35 mouse cellular contexts compared by ENCODE assay signal in the genomic region with DNA sequence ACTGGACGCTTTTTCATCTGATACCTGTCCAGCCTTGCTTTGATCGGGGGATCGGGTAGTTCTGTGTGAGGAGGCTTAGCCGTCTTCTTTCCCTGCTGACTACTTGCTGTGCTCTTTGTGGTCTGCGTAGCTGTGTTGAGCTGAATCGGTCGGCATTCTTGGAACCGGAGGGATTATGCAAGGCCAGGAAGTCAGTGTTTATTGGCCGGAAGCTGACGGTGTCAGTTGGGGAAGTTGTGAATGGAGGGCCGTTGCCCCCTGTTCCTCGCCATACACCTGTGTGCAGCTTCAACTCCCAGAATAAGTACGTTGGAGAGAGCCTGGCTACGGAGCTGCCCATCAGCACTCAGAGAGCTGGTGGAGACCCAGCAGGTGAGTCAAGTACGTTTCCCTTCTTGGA. TPM values are rescaled to one million over a fixed set of nuclear protein-coding genes. Genes with fewer than 3 reads are reported as not detected.
DNase-seq lines count a peak whose midpoint lies in the region; ATAC-seq lines count a peak whose summit lies in the region.
"Had no signal": no experiment of that assay in that cellular context is flagged by ENCODE, and none has a peak within 500 bp of the region (broad histone marks: within the 10 kb centered on the region; RNA-seq: fewer than 3 reads in every experiment).

No protein-coding gene starts in this region.

- H3K27me3 ChIP-seq in megakaryocyte, embryonic 14.5 days (replicated peaks), result no peaks in the 10 kb centered on the region
- H3K27me3 ChIP-seq: CH12.LX; embryonic facial prominence, embryonic 13.5 days; forebrain, embryonic 12.5 days; forebrain, embryonic 15.5 days; heart, embryonic 12.5 days; heart, embryonic 15.5 days; hindbrain, embryonic 12.5 days; hindbrain, embryonic 15.5 days; intestine, embryonic 15.5 days had no signal

- intact Hi-C loops in heart, postnatal 25 days (cut with DNase I), result no loop called here

- H3K4me3 ChIP-seq in megakaryocyte, embryonic 14.5 days (replicated peaks), result peak overlapping the region; percentile 1
- H3K4me3 ChIP-seq: embryonic facial prominence, embryonic 10.5 days; embryonic facial prominence, embryonic 13.5 days; erythroblast, embryonic 14.5 days; forebrain, embryonic 12.5 days; forebrain, embryonic 15.5 days; heart, embryonic 12.5 days; heart, embryonic 15.5 days; hindbrain, embryonic 12.5 days; hindbrain, embryonic 15.5 days; intestine, embryonic 15.5 days had no signal

- peaks cover 88% of the 10 kb centered on the region for H3K36me3 ChIP-seq in megakaryocyte, embryonic 14.5 days (replicated peaks; ENCODE audit: low read length)

- H3K9me3 ChIP-seq in megakaryocyte, embryonic 14.5 days, result no peaks in the 10 kb centered on the region
- H3K9me3 ChIP-seq: embryonic facial prominence, embryonic 10.5 days; embryonic facial prominence, embryonic 13.5 days; forebrain, embryonic 12.5 days; forebrain, embryonic 15.5 days; G1E; heart, embryonic 12.5 days; heart, embryonic 15.5 days; hindbrain, embryonic 12.5 days; hindbrain, embryonic 15.5 days; intestine, embryonic 15.5 days had no signal

- H3K4me1 ChIP-seq in megakaryocyte, embryonic 14.5 days, result peaks cover 85% of the 10 kb centered on the region
- H3K4me1 ChIP-seq: embryonic facial prominence, embryonic 10.5 days; embryonic facial prominence, embryonic 13.5 days; forebrain, embryonic 12.5 days; forebrain, embryonic 15.5 days; heart, embryonic 12.5 days; heart, embryonic 15.5 days; hindbrain, embryonic 12.5 days; hindbrain, embryonic 15.5 days; intestine, embryonic 15.5 days had no signal

- peak; percentile 68 for DNase-seq in heart, adult 11 months
- DNase-seq in heart, postnatal 25 days (ENCODE audit: low spot score), result no peak
- DNase-seq in 416B (ENCODE audit: low read depth), result peak; percentile 22
- no peak for DNase-seq in adrenal gland, adult (ENCODE audit: inconsistent age in 2 of 2, low spot score in 1 of 2)
- no peak for DNase-seq in frontal cortex, postnatal 14 days (ENCODE audit: low spot score in 2 of 2)
- no peak for DNase-seq in urinary bladder, postnatal 4 days (ENCODE audit: low spot score in 2 of 2)
- DNase-seq: adrenal gland, adult 2 months; adrenal gland, postnatal 14 days; B cell, adult 2 months; cerebellum, adult 11 months; cerebellum, adult 2 months; cerebellum, adult 9-11 months; cerebellum, postnatal 25 days; embryo, embryonic 11 days; gastrocnemius, postnatal 10 days; gastrocnemius, postnatal 36 days; heart, adult 18-20 months; heart, postnatal 10 days; heart, postnatal 4 days had no signal

- ATAC-seq in granulocyte monocyte progenitor cell, adult 5-6 weeks (replicated peaks; ENCODE audit: poor library complexity, severe bottlenecking), result peak; percentile 77
- ATAC-seq: activated CD4-positive, CD25-positive, alpha-beta regulatory T cell, adult 4 months; forebrain, embryonic 15.5 days; intestine, embryonic 15.5 days had no signal

RNA-seq across cellular contexts. Expression of a gene that starts 20.3 kb away (rescaled TPM):
- total RNA-seq in heart, postnatal 25 days (2021), result 1 to 10 TPM; 3.5 to 4.2 TPM
- 3.1 and 3.6 TPM in 2 replicates for total RNA-seq in granulocyte monocyte progenitor cell, adult 5-6 weeks (2014; fragmentation: Nextera tagmentation)
- 4.3 and 6.5 TPM in 2 replicates for total RNA-seq in granulocyte monocyte progenitor cell, adult 5-6 weeks (2017)
- 0.74 TPM in 1 of 2 replicates, not detected in the other for polyA plus RNA-seq in megakaryocyte, embryonic 14.5 days (2012; ENCODE audit: insufficient read depth, low replicate concordance)

RNA-seq across cellular contexts. Expression of a gene that starts 20.5 kb away (rescaled TPM):
- total RNA-seq in heart, postnatal 25 days (2021), result 10 to 100 TPM; 22.8 to 27.1 TPM
- 63.4 and 84.6 TPM in 2 replicates for total RNA-seq in granulocyte monocyte progenitor cell, adult 5-6 weeks (2014; fragmentation: Nextera tagmentation)
- total RNA-seq in granulocyte monocyte progenitor cell, adult 5-6 weeks (2017), result 50.6 and 60.1 TPM in 2 replicates
- polyA plus RNA-seq in megakaryocyte, embryonic 14.5 days (2012; ENCODE audit: insufficient read depth, low replicate concordance), result 4.7 and 33.6 TPM in 2 replicates

RNA-seq across cellular contexts. Expression of a gene that starts 40.3 kb away (rescaled TPM):
- total RNA-seq in heart, postnatal 25 days (2021), result under 1 TPM in 1 of 2 experiments, not detected in 1; 0.26 TPM
- total RNA-seq in granulocyte monocyte progenitor cell, adult 5-6 weeks (2014; fragmentation: Nextera tagmentation), result not detected in 2 replicates
- not detected in 2 replicates for total RNA-seq in granulocyte monocyte progenitor cell, adult 5-6 weeks (2017)
- polyA plus RNA-seq in megakaryocyte, embryonic 14.5 days (2012; ENCODE audit: insufficient read depth, low replicate concordance), result not detected in 2 replicates
- total RNA-seq: adrenal gland, adult 2 months; adrenal gland, postnatal 14 days; adrenal gland, postnatal 4 days; heart, postnatal 4 days had no signal
- polyA plus RNA-seq: activated CD4-positive, CD25-positive, alpha-beta regulatory T cell, adult 4 months; adrenal gland, adult 2 months; cerebellum, adult 2 months; embryonic facial prominence, embryonic 10.5 days; embryonic facial prominence, embryonic 13.5 days; erythroblast, embryonic 14.5 days; forebrain, embryonic 12.5 days; forebrain, embryonic 15.5 days; G1E; heart, embryonic 12.5 days; hindbrain, embryonic 12.5 days; hindbrain, embryonic 15.5 days; intestine, embryonic 15.5 days had no signal

RNA-seq across cellular contexts. Expression of a gene that starts 42.2 kb away (rescaled TPM):
- total RNA-seq in heart, postnatal 25 days (2021), result 1 to 10 TPM; 7.3 to 7.4 TPM
- 1.8 and 13.6 TPM in 2 replicates for total RNA-seq in granulocyte monocyte progenitor cell, adult 5-6 weeks (2014; fragmentation: Nextera tagmentation)
- total RNA-seq in granulocyte monocyte progenitor cell, adult 5-6 weeks (2017), result 4.9 and 5.7 TPM in 2 replicates
- polyA plus RNA-seq in megakaryocyte, embryonic 14.5 days (2012; ENCODE audit: insufficient read depth, low replicate concordance), result 13.1 and 30.8 TPM in 2 replicates

RNA-seq across cellular contexts. Expression of a gene that starts 46.6 kb away (rescaled TPM):
- 10 to 100 TPM; 38.1 to 47.4 TPM for total RNA-seq in heart, postnatal 25 days (2021)
- total RNA-seq in granulocyte monocyte progenitor cell, adult 5-6 weeks (2014; fragmentation: Nextera tagmentation), result 39.5 and 41.9 TPM in 2 replicates
- total RNA-seq in granulocyte monocyte progenitor cell, adult 5-6 weeks (2017), result 53.6 and 55.6 TPM in 2 replicates
- polyA plus RNA-seq in megakaryocyte, embryonic 14.5 days (2012; ENCODE audit: insufficient read depth, low replicate concordance), result 32.3 and 41.3 TPM in 2 replicates

Comparison
In these comparisons a context has a peak if more than half of its experiments do, and no peak if none do; other contexts are left out.
1. DNase-seq: peak in heart, adult 11 months (single experiment) and 416B (single experiment); none in heart, postnatal 25 days (single experiment), adrenal gland, adult (0 of 2), frontal cortex, postnatal 14 days (0 of 2) and urinary bladder, postnatal 4 days (0 of 2).